In the genomic region with DNA sequence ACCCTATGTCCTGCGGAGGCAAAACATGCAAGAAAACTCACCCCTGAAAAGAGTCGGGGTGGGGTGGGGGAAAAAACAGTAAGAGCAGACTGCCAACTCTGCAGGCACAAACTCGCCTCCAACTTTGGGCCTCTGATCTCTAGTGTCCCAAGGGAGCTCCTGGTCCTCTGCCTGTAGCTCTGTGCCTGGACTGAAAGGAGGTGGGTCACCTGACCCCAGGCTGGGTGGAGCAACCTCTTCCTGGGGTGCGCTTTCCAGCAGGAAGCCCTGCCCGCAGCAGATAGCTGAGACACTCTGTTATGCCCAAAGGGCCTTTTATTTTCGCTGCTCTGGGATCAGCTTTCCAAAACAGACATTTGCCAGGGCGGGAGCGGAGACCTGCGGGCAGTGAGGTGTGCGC, we compare ENCODE assay signal across 21 mouse cellular contexts.
DNase-seq lines count a peak whose midpoint lies in the region; ATAC-seq and TF ChIP-seq lines count a peak whose summit lies in the region.
"Had no signal": no experiment of that assay in that cellular context is flagged by ENCODE, and none has a peak within 500 bp of the region (broad histone marks: within the 10 kb centered on the region; RNA-seq: fewer than 3 reads in every experiment).

No protein-coding gene starts in this region.

- no peak for ATAC-seq in forebrain, postnatal 0 days
- ATAC-seq in heart, embryonic 14.5 days (ENCODE audit: insufficient number of reproducible peaks, insufficient read depth, low FRiP score, low read depth) = peak; percentile 60; the same call in 1 of the 2 replicates
- 0 out of 2 replicates have a peak, but pooled peaks have one; percentile 23 for ATAC-seq in liver, embryonic 11.5 days (replicated peaks; ENCODE audit: low FRiP score)
- ATAC-seq in liver, postnatal 0 days = no peak
- ATAC-seq: forebrain, embryonic 15.5 days; hindbrain, embryonic 16.5 days; intestine, embryonic 15.5 days had no signal

- DNase-seq in forebrain, embryonic 10.5 days (ENCODE audit: extremely low spot score, low spot score) = no peak
- no peak for DNase-seq in forebrain, postnatal 0 days
- no peak for DNase-seq in heart, postnatal 10 days
- no peak for DNase-seq in liver, embryonic 11.5 days (ENCODE audit: low spot score)
- no peak for DNase-seq in liver, postnatal 0 days
- DNase-seq in retina, postnatal 1 day = no peak
- DNase-seq: cerebellum, adult 18-20 months; cerebellum, postnatal 25 days; gastrocnemius, postnatal 14 days; kidney, postnatal 10 days; lung, adult 18-20 months; lung, postnatal 10 days had no signal

- no peak overlapping the region for H3K4me3 ChIP-seq in forebrain, embryonic 10.5 days
- no peak overlapping the region for H3K4me3 ChIP-seq in forebrain, postnatal 0 days (ENCODE audit: low read depth, low read length)
- no peak overlapping the region for H3K4me3 ChIP-seq in heart, embryonic 14.5 days (ENCODE audit: control insufficient read depth in 1 of 2, insufficient read depth in 1 of 2, low read depth in 1 of 2, low read length in 2 of 2)
- no peak overlapping the region for H3K4me3 ChIP-seq in liver, embryonic 11.5 days (ENCODE audit: low read depth, low read length)
- H3K4me3 ChIP-seq in liver, postnatal 0 days (ENCODE audit: low read depth, low read length) = no peak overlapping the region
- H3K4me3 ChIP-seq: embryonic facial prominence, embryonic 15.5 days; forebrain, embryonic 15.5 days; heart, embryonic 13.5 days; hindbrain, embryonic 10.5 days; intestine, embryonic 15.5 days; neural tube, embryonic 15.5 days had no signal

- intact Hi-C loops in heart, postnatal 10 days (cut with DNase I) = no loop called here

- 70% methylated on average over 10 of the region's 10 CpGs for WGBS in forebrain, embryonic 10.5 days
- 80% methylated on average over 10 of the region's 10 CpGs for WGBS in forebrain, postnatal 0 days
- 57% methylated on average over 10 of the region's 10 CpGs for WGBS in heart, embryonic 14.5 days
- 73% methylated on average over 10 of the region's 10 CpGs for WGBS in liver, embryonic 11.5 days
- WGBS in liver, postnatal 0 days (ENCODE audit: insufficient replicate concordance) = 58% methylated on average over 10 of the region's 10 CpGs

- no peaks in the 10 kb centered on the region for H3K27me3 ChIP-seq in forebrain, embryonic 10.5 days (ENCODE audit: poor library complexity, severe bottlenecking)
- H3K27me3 ChIP-seq in forebrain, postnatal 0 days (ENCODE audit: insufficient read depth, low read length) = no peaks in the 10 kb centered on the region
- no peaks in the 10 kb centered on the region for H3K27me3 ChIP-seq in heart, embryonic 14.5 days (ENCODE audit: control insufficient read depth, insufficient read depth, low read length)
- H3K27me3 ChIP-seq in liver, embryonic 11.5 days (replicated peaks; ENCODE audit: control insufficient read depth, insufficient read depth, low read length) = no peaks in the 10 kb centered on the region
- no peaks in the 10 kb centered on the region for H3K27me3 ChIP-seq in liver, postnatal 0 days (ENCODE audit: insufficient read depth, low read length)
- H3K27me3 ChIP-seq: embryonic facial prominence, embryonic 15.5 days; forebrain, embryonic 15.5 days; intestine, embryonic 15.5 days; neural tube, embryonic 15.5 days had no signal

- H3K4me2 ChIP-seq in forebrain, postnatal 0 days (ENCODE audit: low read depth) = no peak overlapping the region
- no peak overlapping the region for H3K4me2 ChIP-seq in heart, embryonic 14.5 days (ENCODE audit: low read length)
- no peak overlapping the region for H3K4me2 ChIP-seq in liver, embryonic 11.5 days
- no peak overlapping the region for H3K4me2 ChIP-seq in liver, postnatal 0 days (ENCODE audit: low read depth, low read length)
- H3K4me2 ChIP-seq: embryonic facial prominence, embryonic 15.5 days; forebrain, embryonic 15.5 days; heart, embryonic 13.5 days; intestine, embryonic 15.5 days; midbrain, embryonic 11.5 days; neural tube, embryonic 15.5 days had no signal

- TF ChIP-seq CTCF in forebrain, postnatal 0 days (IDR thresholded peaks at IDR 0.05; ENCODE audit: low read depth) = no peak
- TF ChIP-seq CTCF in liver, postnatal 0 days (IDR thresholded peaks at IDR 0.05; ENCODE audit: low read depth) = no peak

- H3K4me1 ChIP-seq in forebrain, embryonic 10.5 days = peaks cover 21% of the 10 kb centered on the region
- no peaks in the 10 kb centered on the region for H3K4me1 ChIP-seq in forebrain, postnatal 0 days (ENCODE audit: insufficient read depth)
- 0 out of 4 replicates have a peak, but pooled peaks cover 0 to 4% of the 10 kb centered on the region in 2 experiments for H3K4me1 ChIP-seq in heart, embryonic 14.5 days (ENCODE audit: control insufficient read depth in 2 of 2, insufficient read depth in 2 of 2, low read length in 2 of 2)
- no peaks in the 10 kb centered on the region for H3K4me1 ChIP-seq in liver, embryonic 11.5 days (replicated peaks; ENCODE audit: control insufficient read depth, insufficient read depth, low read length)
- no peaks in the 10 kb centered on the region for H3K4me1 ChIP-seq in liver, postnatal 0 days (ENCODE audit: insufficient read depth)
- H3K4me1 ChIP-seq: intestine, embryonic 15.5 days had no signal

- no peaks in the 10 kb centered on the region for H3K36me3 ChIP-seq in forebrain, embryonic 10.5 days (replicated peaks)
- H3K36me3 ChIP-seq in forebrain, postnatal 0 days (ENCODE audit: insufficient read depth) = no peaks in the 10 kb centered on the region
- H3K36me3 ChIP-seq in heart, embryonic 14.5 days (ENCODE audit: control insufficient read depth, insufficient read depth, low read length) = no peaks in the 10 kb centered on the region
- no peaks in the 10 kb centered on the region for H3K36me3 ChIP-seq in liver, embryonic 11.5 days (ENCODE audit: control insufficient read depth, insufficient read depth, low read length)
- H3K36me3 ChIP-seq in liver, postnatal 0 days (replicated peaks; ENCODE audit: insufficient read depth, low read length) = no peaks in the 10 kb centered on the region
- H3K36me3 ChIP-seq: embryonic facial prominence, embryonic 15.5 days; forebrain, embryonic 15.5 days; heart, embryonic 13.5 days; hindbrain, embryonic 10.5 days; intestine, embryonic 15.5 days had no signal

- H3K9ac ChIP-seq in forebrain, postnatal 0 days = no peak overlapping the region
- no peak overlapping the region for H3K9ac ChIP-seq in heart, embryonic 14.5 days (ENCODE audit: low read length)
- no peak overlapping the region for H3K9ac ChIP-seq in liver, embryonic 11.5 days (ENCODE audit: low read depth, low read length)
- no peak overlapping the region for H3K9ac ChIP-seq in liver, postnatal 0 days (replicated peaks)
- H3K9ac ChIP-seq: embryonic facial prominence, embryonic 15.5 days; forebrain, embryonic 15.5 days; heart, embryonic 13.5 days; intestine, embryonic 15.5 days; neural tube, embryonic 15.5 days had no signal

- H3K9me3 ChIP-seq in forebrain, embryonic 10.5 days = no peaks in the 10 kb centered on the region
- H3K9me3 ChIP-seq in forebrain, postnatal 0 days (ENCODE audit: low read length) = no peaks in the 10 kb centered on the region
- no peaks in the 10 kb centered on the region for H3K9me3 ChIP-seq in heart, embryonic 14.5 days (ENCODE audit: control insufficient read depth, low read length)
- H3K9me3 ChIP-seq in liver, embryonic 11.5 days (ENCODE audit: control insufficient read depth, low read length) = no peaks in the 10 kb centered on the region
- H3K9me3 ChIP-seq in liver, postnatal 0 days (ENCODE audit: low read length) = no peaks in the 10 kb centered on the region
- H3K9me3 ChIP-seq: embryonic facial prominence, embryonic 15.5 days; forebrain, embryonic 15.5 days; heart, embryonic 13.5 days; hindbrain, embryonic 10.5 days; intestine, embryonic 15.5 days; neural tube, embryonic 15.5 days had no signal

- TF ChIP-seq EP300 in liver, postnatal 0 days (IDR thresholded peaks at IDR 0.05; ENCODE audit: low read depth) = no peak

- H3K27ac ChIP-seq in forebrain, embryonic 10.5 days = 0 out of 2 replicates have a peak overlapping the region, but pooled peaks have one; percentile 9
- H3K27ac ChIP-seq in forebrain, postnatal 0 days (ENCODE audit: low read depth, low read length) = no peak overlapping the region
- H3K27ac ChIP-seq in heart, embryonic 14.5 days (replicated peaks in 1 of 2; ENCODE audit: control insufficient read depth in 1 of 2, insufficient read depth in 1 of 2, low read depth in 2 of 2, low read length in 2 of 2) = no peak overlapping the region
- no peak overlapping the region for H3K27ac ChIP-seq in liver, embryonic 11.5 days (ENCODE audit: low read depth, low read length)
- no peak overlapping the region for H3K27ac ChIP-seq in liver, postnatal 0 days (ENCODE audit: low read depth)
- H3K27ac ChIP-seq: embryonic facial prominence, embryonic 15.5 days; forebrain, embryonic 15.5 days; heart, embryonic 13.5 days; intestine, embryonic 15.5 days; neural tube, embryonic 15.5 days had no signal

Comparison
In these comparisons a context has a peak if more than half of its experiments do, and no peak if none do; other contexts are left out.
1. ATAC-seq: peak in heart, embryonic 14.5 days (single experiment) and liver, embryonic 11.5 days (single experiment); none in forebrain, postnatal 0 days (single experiment) and liver, postnatal 0 days (single experiment).